Mouse (Mus musculus): ENCODE data around the gene Mapre3.

DNA sequence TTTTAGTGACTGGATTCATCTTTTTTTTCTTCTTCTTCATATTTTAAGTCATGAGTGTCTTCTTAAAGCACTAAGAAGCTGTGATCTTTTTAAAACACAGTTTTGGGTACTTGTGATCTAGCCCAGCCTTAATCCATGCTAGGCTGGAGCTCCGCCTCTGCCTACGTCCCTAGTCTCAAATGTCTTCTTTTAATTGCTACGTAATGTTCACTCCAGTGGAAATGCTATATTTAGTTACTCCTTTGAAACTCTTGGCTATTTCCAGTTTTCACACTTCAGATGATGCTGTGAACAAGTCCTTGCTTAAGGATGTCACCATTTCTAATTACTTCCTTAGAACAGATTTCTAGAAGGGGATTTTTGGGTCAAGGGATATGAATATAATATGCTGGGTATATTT, 24.4 kb upstream of the Mapre3 start:
- TF ChIP-seq POLR2A (IDR thresholded peaks at IDR 0.05; ENCODE audit: borderline replicate concordance, extremely low read depth, low read depth, low read length) = no peak
- TF ChIP-seq CTCF (IDR thresholded peaks at IDR 0.05; ENCODE audit: insufficient read depth, low read length) = no peak
